Mouse (Mus musculus): ENCODE data around the gene Wipi1.

DNA sequence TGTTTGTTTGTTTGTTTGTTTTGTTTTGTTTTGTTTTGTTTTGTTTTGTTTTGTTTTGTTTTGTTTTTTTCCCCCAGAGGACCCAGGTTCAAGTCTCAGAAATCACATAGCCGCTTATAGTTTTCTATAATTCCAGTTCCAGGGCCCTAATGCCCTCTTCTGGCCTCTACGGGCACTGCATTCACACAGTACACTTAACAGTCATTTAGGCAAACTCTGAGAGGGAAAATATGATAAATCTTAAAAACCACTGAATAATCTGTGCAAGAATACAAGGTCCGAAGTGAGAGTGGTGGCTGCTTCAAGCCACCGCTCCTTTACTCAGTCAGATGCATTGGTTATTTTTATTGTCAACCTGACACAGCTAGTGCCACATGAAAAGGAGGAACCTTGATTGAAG is 15.9 kb upstream of the Wipi1 start:
- TF ChIP-seq CTCF (conservative IDR thresholded peaks at IDR 0.05 in 1 of 2, IDR thresholded peaks at IDR 0.05 in 1 of 2; ENCODE audit: low read depth in 2 of 2, low read length in 2 of 2) (peak; percentile 43 to 65; a peak in 3 of 4 replicates), MAZ (IDR thresholded peaks at IDR 0.05; ENCODE audit: low read depth, low read length) (no peak), UBTF (IDR thresholded peaks at IDR 0.05; ENCODE audit: low read depth, low read length) (no peak), USF1 (IDR thresholded peaks at IDR 0.05; ENCODE audit: low read depth, low read length) (no peak), POLR2AphosphoS2 (IDR thresholded peaks at IDR 0.05; ENCODE audit: low read depth, low read length) (no peak), SIN3A (IDR thresholded peaks at IDR 0.05; ENCODE audit: low read length) (no peak), EP300 (IDR thresholded peaks at IDR 0.05; ENCODE audit: low read length) (no peak)
